Mouse (Mus musculus): ENCODE measurements around the gene Ankrd33b. TPM values are rescaled to one million over a fixed set of nuclear protein-coding genes. Genes with fewer than 3 reads are reported as not detected.

Gene Ankrd33b
- 0.99 and 1.6 TPM in 2 replicates for total RNA-seq (2014; rRNA removed)
- 0.80 and 1.1 TPM in 2 replicates for polyA plus RNA-seq (2015; fragmentation: Nextera tagmentation; extraction: Ambion mirVana)

- DNase-seq (ENCODE audit: low spot score), result no peak
- H3K27me3 ChIP-seq (ENCODE audit: insufficient read depth, low read length), result peaks cover 35% of the 10 kb centered on the region
- no peaks in the 10 kb centered on the region for H3K36me3 ChIP-seq (ENCODE audit: insufficient read depth, low read length)
- peaks cover 19% of the 10 kb centered on the region; the same call in 1 of the 2 replicates for H3K4me1 ChIP-seq (ENCODE audit: insufficient read depth, low read length)
- WGBS, result under 1% methylated on average over 33 of the region's 49 CpGs
- H3K4me2 ChIP-seq (ENCODE audit: low read depth, low read length, poor library complexity, severe bottlenecking), result peak within 1 kb of the TSS; percentile 98
- peak within 1 kb of the TSS; percentile 46 for H3K4me3 ChIP-seq (ENCODE audit: low read depth, low read length)
- peak within 1 kb of the TSS; percentile 50 for H3K9ac ChIP-seq (replicated peaks; ENCODE audit: low read length, poor library complexity, severe bottlenecking)
- no peak for TF ChIP-seq CTCF (IDR thresholded peaks at IDR 0.05)
- H3K27ac ChIP-seq (ENCODE audit: low read depth, low read length), result no peak within 1 kb of the TSS
- ATAC-seq (ENCODE audit: low FRiP score), result peak; percentile 25; the same call in 1 of the 2 replicates
- no peaks in the 10 kb centered on the region for H3K9me3 ChIP-seq (ENCODE audit: low read length)
Observed at GRCm38 (mm10) chr15:31367481-31368200, at the start of gene Ankrd33b. Gene Ankrd33b, minus strand, starts transcription at chr15:31367726.

- no peak overlapping the region for H3K4me3 ChIP-seq (ENCODE audit: low read depth, low read length)
- TF ChIP-seq CTCF (IDR thresholded peaks at IDR 0.05), result no peak
- no peaks in the 10 kb centered on the region for H3K27me3 ChIP-seq (ENCODE audit: insufficient read depth, low read length)
- H3K4me1 ChIP-seq (ENCODE audit: insufficient read depth, low read length), result no peaks in the 10 kb centered on the region
- no peak overlapping the region for H3K9ac ChIP-seq (replicated peaks; ENCODE audit: low read length, poor library complexity, severe bottlenecking)
- H3K4me2 ChIP-seq (ENCODE audit: low read depth, low read length, poor library complexity, severe bottlenecking), result no peak overlapping the region
- H3K9me3 ChIP-seq (ENCODE audit: low read length), result no peaks in the 10 kb centered on the region
- ATAC-seq (ENCODE audit: low FRiP score) (no peak), DNase-seq (ENCODE audit: low spot score) (no peak)
- H3K36me3 ChIP-seq (ENCODE audit: insufficient read depth, low read length), result no peaks in the 10 kb centered on the region
- WGBS, result 71% methylated on average over 4 of the region's 4 CpGs
- no peak overlapping the region for H3K27ac ChIP-seq (ENCODE audit: low read depth, low read length)
Observed at GRCm38 (mm10) chr15:31415181-31415580, 47.7 kb upstream of the Ankrd33b start.

GRCm38 (mm10) chr15:31414179-31414898 is 46.8 kb upstream of the Ankrd33b start:
- Histone ChIP-seq H3K9ac (replicated peaks; ENCODE audit: low read length, poor library complexity, severe bottlenecking) (no peak overlapping the region), H3K27ac (ENCODE audit: low read depth, low read length) (no peak overlapping the region), H3K9me3 (ENCODE audit: low read length) (no peaks in the 10 kb centered on the region), H3K27me3 (ENCODE audit: insufficient read depth, low read length) (no peaks in the 10 kb centered on the region), H3K4me3 (ENCODE audit: low read depth, low read length) (no peak overlapping the region), H3K4me2 (ENCODE audit: low read depth, low read length, poor library complexity, severe bottlenecking) (no peak overlapping the region), H3K4me1 (ENCODE audit: insufficient read depth, low read length) (no peaks in the 10 kb centered on the region), H3K36me3 (ENCODE audit: insufficient read depth, low read length) (no peaks in the 10 kb centered on the region)
- ATAC-seq (ENCODE audit: low FRiP score) (no peak), DNase-seq (ENCODE audit: low spot score) (no peak)
- WGBS, result 53% methylated on average over 6 of the region's 6 CpGs
- TF ChIP-seq CTCF (IDR thresholded peaks at IDR 0.05), result no peak

- Histone ChIP-seq H3K4me3 (ENCODE audit: low read depth, low read length) (no peak overlapping the region), H3K36me3 (ENCODE audit: insufficient read depth, low read length) (no peaks in the 10 kb centered on the region), H3K4me2 (ENCODE audit: low read depth, low read length, poor library complexity, severe bottlenecking) (no peak overlapping the region), H3K4me1 (ENCODE audit: insufficient read depth, low read length) (no peaks in the 10 kb centered on the region), H3K9ac (replicated peaks; ENCODE audit: low read length, poor library complexity, severe bottlenecking) (no peak overlapping the region), H3K9me3 (ENCODE audit: low read length) (no peaks in the 10 kb centered on the region), H3K27me3 (ENCODE audit: insufficient read depth, low read length) (no peaks in the 10 kb centered on the region), H3K27ac (ENCODE audit: low read depth, low read length) (no peak overlapping the region)
- TF ChIP-seq CTCF (IDR thresholded peaks at IDR 0.05), result no peak
- 93% methylated on average over 6 of the region's 6 CpGs for WGBS
- ATAC-seq (ENCODE audit: low FRiP score) (no peak), DNase-seq (ENCODE audit: low spot score) (no peak)
Observed at GRCm38 (mm10) chr15:31413662-31414061, 46.1 kb upstream of the Ankrd33b start.

DNA sequence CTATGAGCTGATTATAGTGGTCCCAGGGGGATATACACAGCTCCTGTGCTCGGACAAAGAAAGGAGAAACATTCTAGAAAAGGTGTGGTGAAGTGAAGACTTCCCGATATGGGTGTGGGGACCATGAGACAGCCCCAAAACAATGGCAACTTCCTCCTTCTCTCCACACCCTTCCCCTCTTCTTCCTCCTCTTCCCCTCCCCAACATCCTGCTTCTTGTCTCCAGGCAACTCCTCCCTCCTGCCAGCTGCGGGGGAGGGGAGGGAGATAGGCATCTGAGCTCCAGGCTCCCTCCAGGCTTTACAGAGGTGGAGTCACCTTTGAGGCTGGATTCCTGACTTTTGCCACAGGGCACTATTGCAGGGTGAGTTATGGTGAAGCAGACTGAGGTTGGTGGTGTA is 45.4 kb upstream of the Ankrd33b start:
- ATAC-seq (ENCODE audit: low FRiP score) (no peak), DNase-seq (ENCODE audit: low spot score) (no peak)
- Histone ChIP-seq H3K4me3 (ENCODE audit: low read depth, low read length) (no peak overlapping the region), H3K4me1 (ENCODE audit: insufficient read depth, low read length) (no peaks in the 10 kb centered on the region), H3K9me3 (ENCODE audit: low read length) (no peaks in the 10 kb centered on the region), H3K36me3 (ENCODE audit: insufficient read depth, low read length) (no peaks in the 10 kb centered on the region), H3K4me2 (ENCODE audit: low read depth, low read length, poor library complexity, severe bottlenecking) (no peak overlapping the region), H3K9ac (replicated peaks; ENCODE audit: low read length, poor library complexity, severe bottlenecking) (no peak overlapping the region), H3K27me3 (ENCODE audit: insufficient read depth, low read length) (no peaks in the 10 kb centered on the region), H3K27ac (ENCODE audit: low read depth, low read length) (no peak overlapping the region)
- TF ChIP-seq CTCF (IDR thresholded peaks at IDR 0.05), result no peak
- 57% methylated on average over 3 of the region's 3 CpGs for WGBS

DNA sequence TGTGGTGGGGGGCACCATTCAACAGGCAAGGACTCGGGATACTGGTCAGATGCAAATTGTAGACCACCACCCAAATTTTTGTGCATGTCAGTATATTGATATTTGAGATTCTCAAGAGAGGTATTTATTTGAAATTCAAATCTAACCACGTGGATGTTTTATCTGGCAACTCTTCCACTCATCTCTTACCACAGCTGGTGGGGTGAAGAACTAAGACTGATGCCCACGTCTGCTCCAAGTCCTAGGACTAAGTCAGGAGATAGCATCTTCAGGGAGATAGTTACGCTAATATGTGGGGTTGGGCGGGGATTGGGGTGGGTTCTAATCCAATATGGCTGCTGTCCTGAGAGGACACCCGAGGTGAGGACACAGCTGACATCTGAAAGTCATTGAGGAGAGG is 44.9 kb upstream of the Ankrd33b start:
- Histone ChIP-seq H3K4me3 (ENCODE audit: low read depth, low read length) (no peak overlapping the region), H3K9ac (replicated peaks; ENCODE audit: low read length, poor library complexity, severe bottlenecking) (no peak overlapping the region), H3K36me3 (ENCODE audit: insufficient read depth, low read length) (no peaks in the 10 kb centered on the region), H3K27ac (ENCODE audit: low read depth, low read length) (no peak overlapping the region), H3K27me3 (ENCODE audit: insufficient read depth, low read length) (no peaks in the 10 kb centered on the region), H3K4me1 (ENCODE audit: insufficient read depth, low read length) (no peaks in the 10 kb centered on the region), H3K4me2 (ENCODE audit: low read depth, low read length, poor library complexity, severe bottlenecking) (no peak overlapping the region), H3K9me3 (ENCODE audit: low read length) (no peaks in the 10 kb centered on the region)
- no peak for TF ChIP-seq CTCF (IDR thresholded peaks at IDR 0.05)
- no peak for ATAC-seq (ENCODE audit: low FRiP score)
- DNase-seq (ENCODE audit: low spot score), result no peak
- WGBS, result 83% methylated on average over 6 of the region's 6 CpGs

Measured in midbrain, postnatal 0 days (tissue).